Mouse (Mus musculus): Measurements from ENCODE around the gene Spata32.

- TF ChIP-seq CTCF (IDR thresholded peaks at IDR 0.05; ENCODE audit: borderline replicate concordance, extremely low read depth, insufficient read depth, insufficient read length) = no peak
- no peak for TF ChIP-seq POLR2A (IDR thresholded peaks at IDR 0.05; ENCODE audit: borderline replicate concordance, extremely low read depth, insufficient read depth, insufficient read length, poor library complexity, severe bottlenecking)
Measured at GRCm38 (mm10) chr11:103175688-103176442, 42.4 kb downstream of the Spata32 start.
